ENCODE assay signal across 13 mouse cellular contexts in the genomic region with DNA sequence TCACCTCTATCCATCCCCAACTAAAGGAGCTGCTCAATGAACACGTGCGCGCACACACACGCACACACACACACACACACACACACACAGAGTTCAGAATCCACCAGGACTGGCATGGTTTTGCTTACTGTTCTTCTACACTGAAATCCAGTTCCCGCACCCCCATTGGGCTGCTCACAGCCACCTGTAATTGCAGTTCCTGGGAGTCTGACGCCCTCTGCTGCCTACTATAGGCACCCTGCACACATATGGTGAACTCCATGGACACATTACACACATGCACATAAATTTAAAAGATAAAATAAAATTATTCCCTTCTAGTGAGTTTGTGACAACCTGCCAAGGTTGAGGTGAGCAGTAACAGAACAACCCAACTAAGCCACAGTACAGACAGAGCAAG. TPM values are rescaled to one million over a fixed set of nuclear protein-coding genes. Genes with fewer than 3 reads are reported as not detected.
DNase-seq lines count a peak whose midpoint lies in the region; ATAC-seq and TF ChIP-seq lines count a peak whose summit lies in the region.
"Had no signal": no experiment of that assay in that cellular context is flagged by ENCODE, and none has a peak within 500 bp of the region (broad histone marks: within the 10 kb centered on the region; RNA-seq: fewer than 3 reads in every experiment).

No protein-coding gene starts in this region.

- H3K27ac ChIP-seq in intestine, postnatal 0 days (ENCODE audit: low read depth, low read length): no peak overlapping the region
- H3K27ac ChIP-seq in intestine, embryonic 15.5 days: no peak overlapping the region
- no peak overlapping the region for H3K27ac ChIP-seq in ES-E14 (ENCODE audit: insufficient read depth, low read depth, low read length, poor library complexity, severe bottlenecking)
- H3K27ac ChIP-seq: hindbrain, embryonic 15.5 days; liver, embryonic 15.5 days; stomach, embryonic 15.5 days had no signal

- no peak for ATAC-seq in intestine, postnatal 0 days
- ATAC-seq in intestine, embryonic 15.5 days: no peak

- in situ Hi-C loops in ES-E14 (cut with MboI; ENCODE audit: low sequenced_read_pairs in 2 of 2, unreplicated experiment in 2 of 2): no loop called here

- H3K4me2 ChIP-seq in intestine, postnatal 0 days (replicated peaks; ENCODE audit: low read depth): no peak overlapping the region
- no peak overlapping the region for H3K4me2 ChIP-seq in intestine, embryonic 15.5 days (replicated peaks)
- H3K4me2 ChIP-seq: hindbrain, embryonic 15.5 days; liver, embryonic 15.5 days; stomach, embryonic 15.5 days had no signal

- peaks cover 33% of the 10 kb centered on the region for H3K27me3 ChIP-seq in intestine, postnatal 0 days (replicated peaks; ENCODE audit: control insufficient read depth, insufficient read depth, low read length)
- peaks cover 48% of the 10 kb centered on the region for H3K27me3 ChIP-seq in intestine, embryonic 15.5 days (replicated peaks)
- 0 out of 2 replicates have a peak, but pooled peaks cover 2% of the 10 kb centered on the region for H3K27me3 ChIP-seq in splenic B cell, adult 2 months (ENCODE audit: control insufficient read depth, insufficient read depth, low read length, poor library complexity, severe bottlenecking)

- no peak overlapping the region for H3K9ac ChIP-seq in intestine, postnatal 0 days (ENCODE audit: low read depth, low read length)
- H3K9ac ChIP-seq in intestine, embryonic 15.5 days: no peak overlapping the region
- H3K9ac ChIP-seq in ES-E14 (ENCODE audit: insufficient read depth, low read depth, low read length, poor library complexity, severe bottlenecking): no peak overlapping the region
- H3K9ac ChIP-seq: hindbrain, embryonic 15.5 days; liver, embryonic 15.5 days; stomach, embryonic 15.5 days had no signal

- WGBS in intestine, postnatal 0 days: 49% methylated on average over 6 of the region's 6 CpGs
- WGBS in intestine, embryonic 15.5 days: 47% methylated on average over 6 of the region's 6 CpGs
- WGBS in lung, adult 2 months: 46% methylated on average over 6 of the region's 6 CpGs

- no peaks in the 10 kb centered on the region for H3K4me1 ChIP-seq in intestine, postnatal 0 days (replicated peaks; ENCODE audit: control insufficient read depth, insufficient read depth, low read length)
- peaks cover 10% of the 10 kb centered on the region for H3K4me1 ChIP-seq in intestine, embryonic 15.5 days (replicated peaks)
- no peaks in the 10 kb centered on the region; the same call in 1 of the 2 replicates for H3K4me1 ChIP-seq in lung, adult 2 months (ENCODE audit: control insufficient read depth, insufficient read depth, low read length)
- H3K4me1 ChIP-seq in ES-E14 (ENCODE audit: control insufficient read depth in 2 of 2, insufficient read depth in 2 of 2, low read length in 2 of 2, poor library complexity in 1 of 2): peaks cover 0 to 4% of the 10 kb centered on the region in 2 experiments; a peak in 1 of 4 replicates

- H3K36me3 ChIP-seq in intestine, postnatal 0 days (ENCODE audit: control insufficient read depth, insufficient read depth): no peaks in the 10 kb centered on the region
- H3K36me3 ChIP-seq in intestine, embryonic 15.5 days: no peaks in the 10 kb centered on the region
- H3K36me3 ChIP-seq in ES-E14 (ENCODE audit: control insufficient read depth, insufficient read depth, low read length, poor library complexity, severe bottlenecking): no peaks in the 10 kb centered on the region
- no peaks in the 10 kb centered on the region for H3K36me3 ChIP-seq in splenic B cell, adult 2 months (ENCODE audit: control insufficient read depth, insufficient read depth, low read length, poor library complexity, severe bottlenecking)
- H3K36me3 ChIP-seq: hindbrain, embryonic 15.5 days; liver, embryonic 15.5 days; stomach, embryonic 15.5 days had no signal

- peak; percentile 59 for TF ChIP-seq CTCF in intestine, postnatal 0 days (IDR thresholded peaks at IDR 0.05; ENCODE audit: low read depth)
- peak; percentile 13; the same call in 1 of the 2 replicates for TF ChIP-seq CTCF in lung, adult 2 months (IDR thresholded peaks at IDR 0.05; ENCODE audit: insufficient read depth, low read length)

- no peak for DNase-seq in lung, adult 2 months
- DNase-seq in lung, postnatal 25 days (ENCODE audit: low spot score): no peak
- DNase-seq in ES-E14 (ENCODE audit: low read depth, low spot score): no peak
- DNase-seq in splenic B cell, adult 2 months (ENCODE audit: low read depth, low spot score): peak; percentile 29
- DNase-seq in natural killer cell, adult 2 months (ENCODE audit: low spot score in 2 of 2): no peak
- DNase-seq: thymus, postnatal 36 days had no signal

- no peaks in the 10 kb centered on the region for H3K9me3 ChIP-seq in intestine, postnatal 0 days (ENCODE audit: control insufficient read depth)
- no peaks in the 10 kb centered on the region for H3K9me3 ChIP-seq in intestine, embryonic 15.5 days
- no peaks in the 10 kb centered on the region for H3K9me3 ChIP-seq in ES-E14 (ENCODE audit: control insufficient read depth, insufficient read depth, low read depth, low read length)
- H3K9me3 ChIP-seq: hindbrain, embryonic 15.5 days; liver, embryonic 15.5 days; stomach, embryonic 15.5 days had no signal

- no peak for TF ChIP-seq POLR2A in lung, adult 2 months (IDR thresholded peaks at IDR 0.05; ENCODE audit: borderline replicate concordance, extremely low read depth, low read depth, low read length)

- H3K4me3 ChIP-seq in intestine, postnatal 0 days (ENCODE audit: low read depth, low read length): no peak overlapping the region
- H3K4me3 ChIP-seq in intestine, embryonic 15.5 days (replicated peaks): no peak overlapping the region
- no peak overlapping the region for H3K4me3 ChIP-seq in lung, adult 2 months (replicated peaks; ENCODE audit: extremely low read depth, low read depth, low read length)
- no peak overlapping the region for H3K4me3 ChIP-seq in ES-E14 (ENCODE audit: insufficient read depth in 1 of 2, low read depth in 1 of 2, low read length in 2 of 2, poor library complexity in 1 of 2, severe bottlenecking in 1 of 2)
- H3K4me3 ChIP-seq: hindbrain, embryonic 15.5 days; liver, embryonic 15.5 days; myocyte; stomach, embryonic 15.5 days had no signal

TF ChIP-seq in ES-E14, 5 proteins besides CTCF, POLR2A, EP300 and RAD21:
- TF ChIP-seq ZC3H11A (IDR thresholded peaks at IDR 0.05; ENCODE audit: borderline replicate concordance, low read depth, low read length) (peak; percentile 32; the same call in 1 of the 2 replicates), HCFC1 (IDR thresholded peaks at IDR 0.05; ENCODE audit: borderline replicate concordance, insufficient read depth, low read length) (no peak), MAFK (IDR thresholded peaks at IDR 0.05; ENCODE audit: insufficient read depth, low read depth, low read length) (no peak), CHD2 (IDR thresholded peaks at IDR 0.05; ENCODE audit: low read depth, low read length) (no peak), ZNF384 (IDR thresholded peaks at IDR 0.05; ENCODE audit: low read depth, low read length) (no peak)

RNA-seq across cellular contexts. Expression of gene Zfp853, which starts 8.7 kb away (rescaled TPM):
- polyA plus RNA-seq in intestine, postnatal 0 days (2015; fragmentation: Nextera tagmentation; extraction: Ambion mirVana): not detected in 2 replicates
- polyA plus RNA-seq in intestine, embryonic 15.5 days (2015; fragmentation: Nextera tagmentation; extraction: Ambion mirVana): 0.05 and 0.06 TPM in 2 replicates
- polyA plus RNA-seq in lung, adult 2 months (2012; rRNA removed): 1.4 and 1.5 TPM in 2 replicates
- total RNA-seq in ES-E14 (2012; rRNA removed): 0.67 and 0.69 TPM in 2 replicates
- total RNA-seq: granulocyte monocyte progenitor cell, adult 5-6 weeks had no signal
- polyA plus RNA-seq: liver, embryonic 15.5 days had no signal

RNA-seq across cellular contexts. Expression of gene Zfp316, which starts 14.9 kb away (rescaled TPM):
- 0.81 and 0.86 TPM in 2 replicates for polyA plus RNA-seq in intestine, postnatal 0 days (2015; fragmentation: Nextera tagmentation; extraction: Ambion mirVana)
- polyA plus RNA-seq in intestine, embryonic 15.5 days (2015; fragmentation: Nextera tagmentation; extraction: Ambion mirVana): 2.2 and 2.4 TPM in 2 replicates
- polyA plus RNA-seq in lung, adult 2 months (2012; rRNA removed): 10.1 and 10.4 TPM in 2 replicates
- 1.6 and 2.7 TPM in 2 replicates for total RNA-seq in ES-E14 (2012; rRNA removed)

RNA-seq across cellular contexts. Expression of gene E130309D02Rik, which starts 30.4 kb away (rescaled TPM):
- polyA plus RNA-seq in intestine, postnatal 0 days (2015; fragmentation: Nextera tagmentation; extraction: Ambion mirVana): 14.7 and 14.9 TPM in 2 replicates
- 33.9 and 35.6 TPM in 2 replicates for polyA plus RNA-seq in intestine, embryonic 15.5 days (2015; fragmentation: Nextera tagmentation; extraction: Ambion mirVana)
- polyA plus RNA-seq in lung, adult 2 months (2012; rRNA removed): 21.8 and 25.1 TPM in 2 replicates
- total RNA-seq in ES-E14 (2012; rRNA removed): 17.9 and 20.2 TPM in 2 replicates

RNA-seq across cellular contexts. Expression of gene Zdhhc4, which starts 44.3 kb away (rescaled TPM):
- polyA plus RNA-seq in intestine, postnatal 0 days (2015; fragmentation: Nextera tagmentation; extraction: Ambion mirVana): 46.5 and 52.4 TPM in 2 replicates
- polyA plus RNA-seq in intestine, embryonic 15.5 days (2015; fragmentation: Nextera tagmentation; extraction: Ambion mirVana): 63.8 and 64.9 TPM in 2 replicates
- 76.0 and 98.1 TPM in 2 replicates for polyA plus RNA-seq in lung, adult 2 months (2012; rRNA removed)
- 27.7 and 29.3 TPM in 2 replicates for total RNA-seq in ES-E14 (2012; rRNA removed)

RNA-seq across cellular contexts. Expression of gene Zfp12, which starts 49.8 kb away (rescaled TPM):
- 2.1 and 2.7 TPM in 2 replicates for polyA plus RNA-seq in intestine, postnatal 0 days (2015; fragmentation: Nextera tagmentation; extraction: Ambion mirVana)
- 9.8 and 10.2 TPM in 2 replicates for polyA plus RNA-seq in intestine, embryonic 15.5 days (2015; fragmentation: Nextera tagmentation; extraction: Ambion mirVana)
- 12.0 and 12.2 TPM in 2 replicates for polyA plus RNA-seq in lung, adult 2 months (2012; rRNA removed)
- total RNA-seq in ES-E14 (2012; rRNA removed): 8.6 and 9.4 TPM in 2 replicates
